Mouse (Mus musculus): ENCODE results near the gene Fsip1. TPM values are rescaled to one million over a fixed set of nuclear protein-coding genes. Genes with fewer than 3 reads are reported as not detected.
"Not testable (repeated sequence)": the region's sequence is repeated elsewhere in the genome, so short reads cannot be mapped to it uniquely, and the experiment has no call there.

Gene Fsip1
- total and polyA plus RNA-seq, 2 experiments from 2014 or later: 0.58 to 3.7 TPM

DNA sequence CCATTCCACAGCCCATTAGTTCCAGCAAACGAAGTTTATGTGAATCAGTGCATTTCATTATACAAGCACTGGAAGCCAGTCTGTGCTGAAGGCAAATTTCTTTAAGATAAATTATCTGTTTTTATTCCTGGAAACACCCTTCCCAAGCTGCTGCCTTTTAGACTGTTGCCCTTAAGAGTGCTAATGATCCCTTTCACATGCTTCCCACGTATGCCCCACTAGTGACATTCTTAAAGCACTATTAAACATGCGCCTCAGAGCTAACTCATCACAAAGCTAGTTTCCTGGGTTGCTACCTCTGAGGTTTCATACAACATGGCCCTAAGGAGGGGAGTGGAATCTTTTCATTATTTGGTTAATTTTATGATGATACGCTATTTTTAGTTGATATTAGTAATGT is 41.8 kb upstream of the Fsip1 start:
- no peaks in the 10 kb centered on the region for H3K27me3 ChIP-seq (ENCODE audit: insufficient read depth, low read length)
- H3K9ac ChIP-seq (replicated peaks; ENCODE audit: low read length): no peak overlapping the region
- no peak overlapping the region for H3K27ac ChIP-seq
- WGBS: 63% methylated on average over 4 of the region's 4 CpGs
- DNase-seq (ENCODE audit: low spot score) (no peak), ATAC-seq (no peak)
- no peak overlapping the region for H3K4me2 ChIP-seq (ENCODE audit: low read depth, low read length)
- no peaks in the 10 kb centered on the region for H3K9me3 ChIP-seq (ENCODE audit: low read length)
- H3K4me3 ChIP-seq (ENCODE audit: low read length): no peak overlapping the region
- H3K4me1 ChIP-seq (ENCODE audit: insufficient read depth, low read length): no peaks in the 10 kb centered on the region
- TF ChIP-seq CTCF (IDR thresholded peaks at IDR 0.05; ENCODE audit: low read depth): no peak
- no peaks in the 10 kb centered on the region for H3K36me3 ChIP-seq (ENCODE audit: insufficient read depth, low read length)

DNA sequence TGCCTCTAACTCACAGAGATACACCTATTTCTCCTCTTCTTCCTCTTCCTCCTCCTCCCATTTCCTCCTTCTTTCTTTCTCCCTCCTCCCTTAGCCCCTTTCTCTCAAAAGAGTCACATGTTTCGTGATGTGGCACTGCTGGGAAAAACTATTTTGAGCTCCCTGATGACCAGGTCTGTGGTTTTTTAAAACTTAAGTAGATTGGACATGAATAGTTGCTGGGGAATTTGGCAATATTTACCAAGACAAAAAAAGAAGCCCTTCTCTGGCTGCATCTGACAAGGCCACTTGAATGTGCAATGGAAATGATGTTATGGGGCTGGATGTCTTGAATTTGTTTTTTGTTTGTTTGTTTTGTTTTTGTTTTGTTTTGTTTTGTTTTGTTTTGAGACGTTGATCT is 41.2 kb upstream of the Fsip1 start:
- DNase-seq (ENCODE audit: low spot score): no peak
- 80% methylated on average over 2 of the region's 2 CpGs for WGBS
- Histone ChIP-seq H3K4me1 (ENCODE audit: insufficient read depth, low read length) (no peaks in the 10 kb centered on the region), H3K27me3 (ENCODE audit: insufficient read depth, low read length) (no peaks in the 10 kb centered on the region), H3K36me3 (ENCODE audit: insufficient read depth, low read length) (no peaks in the 10 kb centered on the region), H3K9me3 (ENCODE audit: low read length) (no peaks in the 10 kb centered on the region), H3K9ac (replicated peaks; ENCODE audit: low read length) (no peak overlapping the region), H3K4me2 (ENCODE audit: low read depth, low read length) (no peak overlapping the region), H3K27ac (no peak overlapping the region), H3K4me3 (ENCODE audit: low read length) (no peak overlapping the region)
- ATAC-seq: no peak
- TF ChIP-seq CTCF (IDR thresholded peaks at IDR 0.05; ENCODE audit: low read depth): no peak

DNA sequence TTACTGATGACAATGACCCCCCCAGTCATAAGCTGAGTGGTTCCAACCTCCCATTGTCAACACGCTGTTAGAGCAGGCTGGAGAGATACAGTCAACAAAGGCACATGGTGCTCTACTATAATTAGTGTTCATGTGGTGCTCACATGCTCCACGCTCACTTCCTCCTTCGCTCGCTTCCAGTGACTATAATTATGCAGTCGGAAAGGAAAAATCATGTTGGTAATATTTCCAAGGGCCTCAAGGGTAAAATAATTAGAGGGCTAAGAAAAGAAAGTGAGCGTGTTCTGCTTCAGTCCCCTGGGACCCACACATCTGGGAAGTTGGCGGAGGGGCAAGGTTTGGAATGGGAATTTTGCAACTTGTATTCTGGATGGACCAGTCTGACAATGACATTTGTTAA is 38.7 kb upstream of the Fsip1 start:
- Histone ChIP-seq H3K27ac (no peak overlapping the region), H3K4me1 (ENCODE audit: insufficient read depth, low read length) (no peaks in the 10 kb centered on the region), H3K9ac (replicated peaks; ENCODE audit: low read length) (no peak overlapping the region), H3K9me3 (ENCODE audit: low read length) (no peaks in the 10 kb centered on the region), H3K4me3 (ENCODE audit: low read length) (no peak overlapping the region), H3K4me2 (ENCODE audit: low read depth, low read length) (no peak overlapping the region), H3K27me3 (ENCODE audit: insufficient read depth, low read length) (no peaks in the 10 kb centered on the region), H3K36me3 (ENCODE audit: insufficient read depth, low read length) (no peaks in the 10 kb centered on the region)
- no peak for TF ChIP-seq CTCF (IDR thresholded peaks at IDR 0.05; ENCODE audit: low read depth)
- DNase-seq (ENCODE audit: low spot score): no peak
- ATAC-seq: no peak
- WGBS: 74% methylated on average over 7 of the region's 7 CpGs

DNA sequence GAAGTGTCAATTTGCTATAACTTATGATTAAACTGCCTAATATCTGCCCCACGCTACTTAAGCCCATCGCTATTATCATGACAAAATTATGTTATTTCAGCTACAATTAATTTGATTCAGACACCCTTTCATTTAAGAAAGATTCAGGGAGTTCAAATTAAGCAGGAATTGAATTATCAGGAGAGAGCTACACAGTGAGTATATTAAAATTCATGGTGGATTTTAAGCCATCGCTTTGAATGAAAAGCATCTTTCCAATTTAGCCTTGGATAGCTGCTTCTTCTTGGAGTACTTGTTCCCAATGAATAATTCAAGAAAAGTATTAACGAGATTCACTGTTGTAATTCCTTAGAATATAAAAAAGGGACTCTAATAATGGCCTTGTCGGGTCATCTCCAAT is 36.8 kb upstream of the Fsip1 start:
- Histone ChIP-seq H3K9ac (replicated peaks; ENCODE audit: low read length) (no peak overlapping the region), H3K4me2 (ENCODE audit: low read depth, low read length) (no peak overlapping the region), H3K27ac (no peak overlapping the region), H3K4me3 (ENCODE audit: low read length) (no peak overlapping the region), H3K9me3 (ENCODE audit: low read length) (no peaks in the 10 kb centered on the region), H3K4me1 (ENCODE audit: insufficient read depth, low read length) (no peaks in the 10 kb centered on the region), H3K36me3 (ENCODE audit: insufficient read depth, low read length) (no peaks in the 10 kb centered on the region), H3K27me3 (ENCODE audit: insufficient read depth, low read length) (no peaks in the 10 kb centered on the region)
- WGBS: 68% methylated on average over 5 of the region's 5 CpGs
- TF ChIP-seq CTCF (IDR thresholded peaks at IDR 0.05; ENCODE audit: low read depth): no peak
- no peak for DNase-seq (ENCODE audit: low spot score)
- no peak for ATAC-seq

- DNase-seq (ENCODE audit: low spot score); H3K27ac ChIP-seq; H3K4me3 ChIP-seq (ENCODE audit: low read length); H3K27me3 ChIP-seq (ENCODE audit: insufficient read depth, low read length); H3K36me3 ChIP-seq (ENCODE audit: insufficient read depth, low read length); H3K4me2 ChIP-seq (ENCODE audit: low read depth, low read length); ATAC-seq; H3K9me3 ChIP-seq (ENCODE audit: low read length); H3K4me1 ChIP-seq (ENCODE audit: insufficient read depth, low read length); H3K9ac ChIP-seq (replicated peaks; ENCODE audit: low read length): not testable (repeated sequence)
- 91% methylated on average over 7 of the region's 7 CpGs for WGBS
Measured at GRCm38 (mm10) chr2:118289066-118289460, 32.3 kb upstream of the Fsip1 start.

DNA sequence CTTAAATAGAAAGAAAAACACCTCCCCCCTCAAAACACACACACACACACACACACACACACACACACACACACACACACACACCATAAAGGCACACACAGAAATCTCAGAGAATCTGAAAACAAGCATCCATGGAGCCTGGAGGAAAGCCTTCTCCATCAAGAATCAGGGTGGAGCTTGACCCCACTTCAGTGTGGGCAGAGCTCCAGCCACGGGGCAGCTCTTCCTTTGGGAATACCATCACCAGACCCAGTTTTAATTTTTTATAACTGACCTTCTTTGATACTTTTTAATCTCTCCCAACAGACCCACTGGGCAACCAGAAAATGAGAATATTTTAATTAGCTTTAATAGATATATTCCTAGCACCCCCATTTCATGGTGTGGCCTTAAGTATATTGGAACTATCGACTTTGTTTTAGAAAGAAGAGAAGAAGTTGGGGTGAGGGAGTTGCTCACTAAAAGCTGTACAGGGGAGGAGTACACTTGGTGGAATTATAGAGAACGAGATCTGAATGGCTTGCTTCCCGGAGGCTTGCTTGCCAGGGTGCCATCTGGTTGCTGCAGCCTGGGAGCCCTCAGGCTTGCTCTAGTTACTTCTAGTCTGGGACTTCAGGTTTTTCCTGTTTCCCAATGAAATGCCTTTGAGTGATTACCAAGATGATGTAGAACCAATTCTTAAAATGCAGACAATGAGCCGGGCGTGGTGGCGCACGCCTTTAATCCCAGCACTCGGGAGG is 31.7 kb upstream of the Fsip1 start:
- H3K4me2 ChIP-seq (ENCODE audit: low read depth, low read length): no peak overlapping the region
- H3K4me1 ChIP-seq (ENCODE audit: insufficient read depth, low read length): no peaks in the 10 kb centered on the region
- DNase-seq (ENCODE audit: low spot score) (no peak), ATAC-seq (no peak)
- 87% methylated on average over 9 of the region's 9 CpGs for WGBS
- H3K4me3 ChIP-seq (ENCODE audit: low read length): no peak overlapping the region
- no peaks in the 10 kb centered on the region for H3K36me3 ChIP-seq (ENCODE audit: insufficient read depth, low read length)
- no peaks in the 10 kb centered on the region for H3K27me3 ChIP-seq (ENCODE audit: insufficient read depth, low read length)
- no peak overlapping the region for H3K27ac ChIP-seq
- no peaks in the 10 kb centered on the region for H3K9me3 ChIP-seq (ENCODE audit: low read length)
- no peak overlapping the region for H3K9ac ChIP-seq (replicated peaks; ENCODE audit: low read length)
- TF ChIP-seq CTCF (IDR thresholded peaks at IDR 0.05; ENCODE audit: low read depth): no peak

GRCm38 (mm10) chr2:118287678-118288077 is 30.9 kb upstream of the Fsip1 start:
- H3K36me3 ChIP-seq (ENCODE audit: insufficient read depth, low read length): no peaks in the 10 kb centered on the region
- H3K4me3 ChIP-seq (ENCODE audit: low read length): no peak overlapping the region
- no peak overlapping the region for H3K9ac ChIP-seq (replicated peaks; ENCODE audit: low read length)
- H3K4me1 ChIP-seq (ENCODE audit: insufficient read depth, low read length): no peaks in the 10 kb centered on the region
- H3K9me3 ChIP-seq (ENCODE audit: low read length): no peaks in the 10 kb centered on the region
- DNase-seq (ENCODE audit: low spot score) (no peak), ATAC-seq (no peak)
- 61% methylated on average over 4 of the region's 4 CpGs for WGBS
- no peak for TF ChIP-seq CTCF (IDR thresholded peaks at IDR 0.05; ENCODE audit: low read depth)
- H3K4me2 ChIP-seq (ENCODE audit: low read depth, low read length): no peak overlapping the region
- no peak overlapping the region for H3K27ac ChIP-seq
- no peaks in the 10 kb centered on the region for H3K27me3 ChIP-seq (ENCODE audit: insufficient read depth, low read length)
